Mouse (Mus musculus): ENCODE data around the gene Ap5m1.
"Not testable (repeated sequence)": the region's sequence is repeated elsewhere in the genome, so short reads cannot be mapped to it uniquely, and the experiment has no call there.

Gene Ap5m1

DNA sequence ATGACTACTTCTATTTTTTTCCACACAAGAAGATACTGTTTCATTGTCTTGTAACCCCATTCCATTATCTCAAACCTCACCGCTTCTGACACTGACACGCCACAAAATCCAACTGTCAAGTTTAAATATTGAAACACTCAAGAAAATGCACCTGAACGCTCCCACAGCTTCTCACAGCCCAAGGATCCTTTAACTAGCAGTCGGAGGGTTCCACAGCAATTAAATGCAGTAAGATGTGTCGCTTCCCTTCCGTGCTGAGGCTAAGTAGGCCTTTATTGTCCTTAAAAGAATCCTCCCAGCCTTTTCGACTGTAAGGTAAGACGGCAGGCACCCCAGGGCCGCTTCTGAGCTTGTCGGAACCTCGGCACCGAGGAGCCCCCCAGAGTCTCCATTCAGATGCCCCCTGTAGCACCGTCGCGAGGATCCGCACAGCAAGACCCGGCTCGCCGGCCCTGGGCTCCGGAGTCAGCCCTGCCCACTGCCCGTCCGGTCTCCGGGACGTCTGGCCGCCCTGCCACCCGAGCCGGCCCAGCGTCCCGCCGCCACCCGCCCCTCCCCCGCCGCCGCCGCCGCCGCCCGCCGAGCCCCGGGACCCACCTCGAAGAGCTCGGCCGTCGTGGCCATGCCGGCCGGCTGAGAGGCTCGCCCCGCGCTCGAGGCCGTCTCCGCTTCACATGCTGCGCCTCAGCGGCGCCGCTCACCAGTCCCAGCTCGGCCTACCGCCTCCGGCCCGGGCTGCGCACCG is at the start of gene Ap5m1:
Gene Ap5m1, plus strand, starts transcription at position 569 of the 745 bp plus-strand sequence.
- no peak for DNase-seq

DNA sequence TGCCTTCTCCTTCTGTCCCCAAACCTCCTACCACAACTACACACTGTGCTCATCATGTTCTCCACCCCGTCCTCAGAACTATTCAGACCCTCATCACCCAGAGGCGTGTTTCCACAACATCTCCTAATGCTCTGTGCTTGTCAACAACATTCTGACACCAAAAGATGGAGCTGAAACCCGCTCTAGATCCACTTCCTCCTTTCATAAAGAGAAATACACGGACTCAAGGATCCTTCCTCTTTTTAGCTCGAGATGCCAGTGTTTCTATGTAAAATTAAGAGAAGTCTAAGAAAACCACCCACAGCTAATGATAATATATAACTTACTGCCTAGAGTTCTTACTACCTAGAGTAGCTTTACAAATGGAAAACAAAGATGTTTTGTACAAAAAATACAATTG is 46.1 kb upstream of the Ap5m1 start:
- no peak for DNase-seq

DNA sequence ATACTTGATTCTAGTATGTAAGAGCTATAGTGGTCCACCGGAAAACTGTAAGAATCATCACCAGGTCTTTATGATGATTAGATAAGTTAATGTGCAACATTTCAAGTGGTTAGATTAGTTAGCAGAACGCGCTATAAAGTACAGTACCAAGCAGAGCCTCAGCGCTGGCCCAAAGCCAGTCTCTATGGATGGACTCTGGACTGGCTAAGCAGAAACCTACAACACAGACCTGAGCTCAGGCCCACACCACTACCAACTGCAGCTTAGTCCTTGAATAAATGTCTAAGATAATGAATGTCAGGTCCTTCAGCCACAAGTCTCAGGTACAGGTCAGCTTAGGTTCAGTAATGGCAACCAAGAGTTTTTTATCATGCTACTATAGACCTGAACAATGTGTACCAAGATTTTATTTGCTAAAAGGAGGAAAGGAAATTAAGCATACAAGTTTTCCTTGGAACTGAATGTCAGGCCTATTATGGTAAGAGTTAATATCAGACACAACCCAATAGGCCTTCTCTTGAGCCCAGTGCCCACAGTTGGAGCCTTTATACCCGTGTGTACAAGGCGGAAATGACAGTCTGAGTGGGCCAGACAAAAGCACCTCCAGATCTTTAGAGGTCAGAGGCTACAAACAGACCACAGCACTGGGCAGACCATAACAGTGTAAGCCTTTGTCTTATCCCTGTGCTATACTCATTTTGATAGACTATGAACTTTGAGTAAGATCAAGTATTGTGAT is 38.7 kb upstream of the Ap5m1 start:
- DNase-seq = peak; percentile 14

DNA sequence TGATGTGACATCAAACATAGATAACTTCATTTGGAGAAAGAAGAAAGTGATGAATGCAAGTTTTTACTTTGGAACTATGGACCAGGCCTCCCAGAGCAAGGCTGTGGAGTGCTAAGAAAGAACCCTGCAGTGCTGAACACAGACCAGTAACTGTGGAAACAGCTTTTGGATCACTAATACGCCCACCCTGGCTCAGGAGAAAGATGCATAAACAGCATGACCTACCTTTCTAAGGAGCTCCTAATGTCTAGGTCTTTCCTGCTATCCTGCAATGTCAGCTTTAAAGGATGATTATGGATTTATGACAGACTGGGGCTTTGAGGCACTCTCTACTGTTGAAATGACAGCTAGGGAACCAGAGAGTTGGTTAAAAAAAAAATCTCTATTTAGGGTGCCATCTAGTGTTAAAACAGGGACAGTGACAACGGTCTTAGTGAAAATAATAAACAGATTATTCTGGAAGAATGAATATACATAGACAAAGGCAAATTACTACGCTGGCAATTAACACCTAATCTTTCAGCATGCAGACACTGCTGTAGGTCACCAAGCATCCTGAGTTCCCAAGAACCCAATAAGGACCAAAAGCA is 38.0 kb upstream of the Ap5m1 start:
- no peak for DNase-seq

DNA sequence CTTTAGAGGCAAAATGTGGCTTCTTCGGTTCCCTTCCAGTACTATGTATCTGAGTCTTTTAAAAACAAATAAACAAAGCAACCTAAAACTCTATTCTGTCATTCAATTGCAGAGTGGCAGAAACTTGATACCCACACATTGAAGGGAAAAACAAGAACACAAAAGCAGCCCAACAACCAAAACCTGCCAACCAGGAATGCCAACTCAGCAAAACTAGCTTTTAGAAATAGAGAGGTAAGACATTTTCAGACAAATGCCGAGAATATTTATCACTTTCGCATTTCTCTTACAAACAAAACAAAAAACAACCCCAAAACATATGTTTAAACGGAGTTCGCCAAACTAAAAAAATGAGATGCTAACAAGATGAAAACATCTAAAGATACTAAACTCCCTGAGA is 36.9 kb upstream of the Ap5m1 start:
- no peak for DNase-seq

DNA sequence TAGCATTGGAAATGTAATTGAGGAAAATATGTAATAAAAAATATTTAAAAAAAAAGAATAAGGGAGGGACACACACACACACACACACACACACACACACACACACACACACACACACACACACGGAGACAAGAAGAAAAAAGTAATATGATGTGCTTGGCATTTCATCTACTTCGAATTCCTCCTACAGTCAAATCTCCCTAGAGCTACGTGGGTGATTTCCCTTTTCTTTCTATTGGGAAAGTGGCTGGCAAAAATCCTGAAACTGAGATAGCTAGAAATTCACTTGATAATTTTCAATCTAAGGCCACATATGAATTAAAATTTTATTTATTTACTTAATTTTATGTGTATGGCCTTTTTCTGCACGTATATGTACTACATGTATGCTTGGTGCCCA is 20.3 kb upstream of the Ap5m1 start:
- DNase-seq = no peak

DNA sequence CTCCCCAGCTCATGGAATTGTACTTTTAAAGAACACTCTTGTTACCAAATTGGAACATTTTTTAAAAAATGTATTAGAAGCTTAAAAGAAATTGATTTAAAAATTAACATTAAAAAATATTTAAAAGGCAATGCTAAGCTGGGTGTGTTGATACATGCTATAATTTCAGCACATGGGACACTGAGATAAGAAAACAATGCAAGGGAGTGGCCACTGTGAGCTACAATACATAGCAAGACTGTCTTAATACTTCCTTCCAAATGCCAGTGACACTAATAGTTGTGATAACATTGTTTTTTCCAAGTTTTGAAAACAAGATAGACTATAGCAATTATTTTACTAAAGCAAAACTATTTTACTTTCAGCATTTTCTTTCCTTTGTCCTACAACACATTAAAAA is 16.4 kb upstream of the Ap5m1 start:
- DNase-seq = no peak

DNA sequence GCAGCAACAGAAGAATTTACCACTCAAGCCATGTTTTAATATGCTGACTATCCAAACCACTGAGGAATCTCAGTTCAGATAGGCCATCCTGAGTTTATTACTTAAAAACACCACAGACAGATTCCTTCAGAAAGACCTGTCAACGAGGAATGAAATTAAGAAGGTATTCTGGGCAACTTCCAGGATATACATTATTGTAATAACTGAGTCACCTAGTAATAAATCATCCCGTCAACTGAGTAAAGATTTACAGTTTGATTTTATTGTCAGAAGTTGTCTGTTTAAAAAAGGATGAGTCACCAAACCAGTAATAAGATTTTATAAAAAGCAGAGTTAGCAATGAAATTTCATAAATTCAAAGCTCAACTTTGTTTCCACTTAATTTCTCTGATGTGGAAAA is 2.1 kb upstream of the Ap5m1 start:
- DNase-seq = no peak

DNA sequence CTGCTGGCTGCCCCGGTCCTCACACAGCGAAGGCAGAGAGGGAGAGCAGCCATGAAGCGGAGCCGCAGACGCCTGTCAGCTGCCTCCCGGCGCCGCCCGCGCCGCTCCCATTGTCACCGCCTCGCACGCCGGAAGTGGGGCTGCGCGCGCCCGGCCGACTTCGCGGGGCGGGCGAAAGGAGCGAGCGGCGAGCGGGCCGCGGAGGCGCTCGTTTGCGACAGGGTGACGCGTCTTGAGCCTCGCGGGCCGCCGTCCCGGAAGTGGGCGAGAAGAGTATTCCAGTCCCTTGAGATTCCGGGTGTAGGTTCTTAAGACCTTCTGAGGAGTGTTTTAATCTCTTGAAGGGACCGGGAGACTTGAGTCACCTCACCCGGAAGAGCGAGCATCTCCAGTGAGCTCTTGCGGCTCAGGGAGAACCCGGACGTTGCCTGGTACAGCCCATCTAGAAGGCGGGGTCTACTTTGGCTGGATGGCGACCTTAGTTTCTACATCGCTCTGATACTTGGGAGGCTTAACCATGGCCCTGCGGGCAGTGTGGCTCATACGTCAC is 452 bp downstream of the Ap5m1 start, which contains the start of gene Exoc5:
Gene Exoc5, minus strand, starts transcription at position 380 of the 550 bp plus-strand sequence.
- peak; percentile 94 for DNase-seq

DNA sequence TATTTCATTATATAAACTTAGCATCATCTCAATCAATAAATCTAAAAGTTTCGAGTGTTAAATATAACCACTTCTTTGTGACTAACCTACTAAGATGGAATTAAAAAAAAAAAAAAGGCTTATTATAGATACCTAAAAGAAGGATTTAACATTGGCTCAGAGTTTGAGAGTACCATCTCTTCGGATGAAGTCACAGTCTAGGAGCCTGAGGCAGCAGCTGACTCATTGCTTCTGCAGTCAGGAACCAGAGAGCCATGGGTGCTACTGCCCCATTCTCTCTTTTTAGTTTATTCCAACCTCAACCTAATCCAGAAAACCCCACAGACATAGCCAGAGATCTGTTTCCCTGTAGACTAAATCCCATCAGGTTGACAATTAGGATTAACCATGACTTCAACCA is 6.9 kb downstream of the Ap5m1 start:
- no peak for DNase-seq

DNA sequence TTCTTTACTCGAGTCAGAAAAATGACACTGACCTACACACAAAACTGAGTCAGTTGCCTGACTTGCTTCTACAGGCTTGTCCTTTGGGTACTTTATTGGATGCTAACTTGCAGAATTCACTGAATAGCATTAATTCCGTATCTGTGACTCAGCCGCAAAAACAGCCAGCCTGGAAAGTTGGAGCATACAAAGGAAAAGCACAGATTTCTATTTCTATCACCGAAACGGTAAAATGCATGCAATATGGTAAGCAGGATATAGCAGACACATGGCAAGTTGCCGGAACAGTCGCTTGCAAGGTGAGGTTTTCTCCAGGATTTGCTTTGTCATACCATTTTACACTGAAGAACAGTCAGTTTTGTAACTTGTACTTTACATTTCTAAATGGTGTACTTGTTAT is 8.0 kb downstream of the Ap5m1 start:
- no peak for DNase-seq

DNA sequence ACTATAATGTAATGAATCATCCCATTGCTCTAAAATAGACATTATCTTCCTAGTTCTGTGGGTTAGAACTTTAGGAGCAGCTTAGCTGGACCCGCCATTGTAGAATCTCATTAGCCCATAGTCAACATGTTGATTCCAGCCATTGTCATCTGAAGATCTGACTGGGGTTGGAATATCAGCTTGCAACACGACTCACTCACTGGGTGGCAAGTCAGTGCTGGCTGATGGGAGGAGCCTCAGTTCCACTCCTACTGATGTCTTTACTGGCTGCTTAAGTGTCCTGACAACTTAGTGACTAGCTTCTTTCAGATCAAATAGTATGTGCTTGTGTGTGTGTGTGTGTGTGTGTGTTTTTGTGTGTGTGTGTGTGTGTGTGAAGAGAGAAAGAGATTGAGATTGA is 8.5 kb downstream of the Ap5m1 start:
- no peak for DNase-seq

DNA sequence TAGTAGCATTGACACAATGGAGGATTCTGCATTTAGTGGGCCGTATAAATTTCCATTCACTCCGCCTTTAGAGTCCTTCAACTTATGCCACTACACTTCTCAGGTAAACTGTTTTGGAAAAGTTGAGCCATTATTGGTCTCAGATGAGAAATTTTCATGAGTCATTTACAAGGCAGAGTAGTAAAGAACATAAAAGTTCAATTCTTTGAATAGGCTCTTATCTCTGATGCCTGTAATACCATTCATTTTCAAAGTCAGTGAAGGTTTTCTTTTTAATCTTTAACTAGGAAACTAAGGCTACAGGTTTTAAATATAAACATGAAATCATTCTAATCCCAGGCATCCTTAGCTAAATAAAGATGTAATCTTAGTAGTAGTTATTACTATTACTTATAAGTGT is 12.9 kb downstream of the Ap5m1 start:
- DNase-seq = no peak

DNA sequence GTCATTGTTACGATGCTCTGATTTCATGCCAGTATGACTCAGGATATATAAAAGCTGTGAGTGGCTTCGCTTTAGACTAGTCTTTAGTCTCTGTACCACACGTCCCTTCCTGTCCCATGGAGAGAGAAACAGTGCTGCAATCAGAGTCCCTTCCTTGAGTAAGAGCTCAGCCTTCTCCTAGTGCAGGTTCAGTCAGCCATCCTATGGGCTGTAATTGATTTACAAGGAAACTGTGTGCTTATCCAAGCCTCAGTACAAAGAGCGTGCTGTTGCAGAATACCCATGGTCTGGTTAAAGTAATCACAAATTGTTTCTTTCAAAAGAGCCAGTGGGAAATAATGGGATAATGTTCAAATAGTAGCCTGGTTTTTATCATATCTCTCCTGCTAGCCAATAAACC is 20.6 kb downstream of the Ap5m1 start:
- DNase-seq = peak; percentile 57

DNA sequence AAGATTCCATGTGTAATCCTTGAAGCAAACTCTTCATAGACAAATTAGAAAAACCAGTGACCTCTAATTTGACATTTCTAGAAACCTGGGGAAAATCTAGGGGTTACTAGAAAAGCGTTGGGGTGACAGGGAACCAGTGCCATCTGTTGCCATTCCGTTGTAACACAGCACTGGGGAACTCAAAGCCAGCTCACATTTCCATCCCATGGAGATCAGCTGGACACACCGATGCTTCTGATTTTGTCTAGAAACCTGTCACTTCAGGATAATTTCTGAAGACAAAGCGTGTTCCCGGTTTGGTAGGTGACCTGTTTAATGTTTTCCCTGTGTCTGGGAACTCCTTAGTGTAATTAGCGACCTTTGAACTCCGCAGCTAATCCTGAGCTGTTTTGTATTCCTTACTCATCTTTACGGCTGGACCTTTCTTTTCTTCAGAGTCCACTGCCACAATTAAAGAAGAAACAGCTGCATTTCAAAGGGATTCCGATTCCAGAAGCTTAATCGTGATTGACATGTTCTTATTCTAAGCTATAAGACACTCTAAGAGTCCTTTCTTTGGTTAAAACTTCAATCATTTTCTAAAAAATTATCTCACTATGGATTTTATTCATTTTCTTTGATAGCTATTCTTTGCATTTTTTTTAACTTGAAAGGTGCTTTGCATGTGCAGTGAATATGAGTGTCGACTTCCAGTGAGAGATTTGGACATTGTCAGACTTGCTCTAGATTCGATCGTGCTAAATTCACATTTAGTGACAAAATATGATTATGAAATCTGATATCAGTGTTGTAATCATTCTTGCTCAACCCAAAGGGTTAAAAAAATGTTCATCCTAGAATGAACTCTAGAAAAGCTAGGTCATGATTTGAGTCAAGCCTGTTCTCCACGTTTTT is 22.5 kb downstream of the Ap5m1 start:
- peak; percentile 61 for DNase-seq

DNA sequence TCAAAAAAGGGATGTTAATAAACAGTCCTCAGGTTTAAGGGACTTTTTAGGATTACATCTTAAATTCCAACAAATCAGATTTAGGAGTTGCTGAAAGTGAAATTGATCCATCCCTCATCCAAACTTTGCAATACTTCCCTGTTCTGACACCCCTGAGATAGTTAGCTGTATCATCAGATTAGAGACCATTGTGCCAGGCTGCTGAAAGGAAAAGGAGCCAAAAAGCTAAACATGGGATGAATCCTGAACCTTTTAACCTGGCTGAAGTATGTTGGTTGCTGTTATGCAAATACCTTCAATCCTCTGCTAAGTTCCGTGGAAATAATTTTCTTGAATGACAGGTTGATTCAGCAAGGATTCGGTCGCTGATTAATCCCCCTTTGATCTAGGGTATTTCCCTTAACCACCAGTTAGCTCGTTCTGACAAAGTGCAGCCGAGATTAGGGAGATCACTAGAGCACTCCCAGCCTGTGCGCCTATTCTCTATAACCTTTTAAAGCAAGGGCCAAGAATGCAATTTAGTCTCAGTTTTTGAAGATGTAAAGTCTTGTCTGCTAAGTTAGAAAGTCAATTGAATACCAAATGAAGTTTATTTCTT is 23.7 kb downstream of the Ap5m1 start:
- no peak for DNase-seq

DNA sequence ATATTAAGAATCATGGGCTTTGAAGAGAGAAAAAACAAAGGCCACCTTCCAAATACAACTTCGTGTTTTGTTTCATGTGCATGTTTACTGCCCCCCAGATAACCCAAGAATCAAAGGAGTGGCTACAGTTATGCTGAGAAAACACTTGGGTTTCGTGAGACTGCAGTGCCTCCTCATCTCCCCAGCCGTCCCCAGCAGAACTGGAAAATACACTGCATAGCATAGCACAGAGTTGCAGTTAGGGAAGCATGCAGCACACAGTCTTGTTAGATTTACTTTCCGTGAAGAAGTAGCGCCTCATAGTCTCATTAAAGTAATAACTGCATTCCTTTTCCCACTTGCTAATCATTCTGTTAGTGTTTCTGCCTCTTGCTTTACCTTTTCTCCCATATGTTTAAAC is 24.2 kb downstream of the Ap5m1 start:
- DNase-seq = no peak

DNA sequence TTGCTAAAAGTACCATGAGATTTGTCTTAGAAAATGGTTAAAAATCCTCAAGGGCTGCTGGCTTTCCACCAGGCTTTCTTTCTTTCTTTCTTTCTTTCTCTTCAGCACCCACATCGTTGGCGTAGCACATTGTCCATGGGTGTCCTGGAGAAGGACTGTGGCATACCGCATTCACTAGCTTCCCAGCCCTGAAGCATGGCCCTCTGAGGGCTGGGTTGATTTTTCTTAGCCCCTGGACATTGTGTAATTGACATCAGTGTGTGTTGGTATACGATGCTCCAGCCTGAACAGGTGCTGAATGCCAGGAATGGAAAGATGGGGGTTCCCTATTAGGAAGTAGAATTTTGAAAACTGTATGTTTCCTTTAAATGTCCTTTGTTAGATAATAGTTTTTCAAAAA is 25.4 kb downstream of the Ap5m1 start:
- no peak for DNase-seq

DNA sequence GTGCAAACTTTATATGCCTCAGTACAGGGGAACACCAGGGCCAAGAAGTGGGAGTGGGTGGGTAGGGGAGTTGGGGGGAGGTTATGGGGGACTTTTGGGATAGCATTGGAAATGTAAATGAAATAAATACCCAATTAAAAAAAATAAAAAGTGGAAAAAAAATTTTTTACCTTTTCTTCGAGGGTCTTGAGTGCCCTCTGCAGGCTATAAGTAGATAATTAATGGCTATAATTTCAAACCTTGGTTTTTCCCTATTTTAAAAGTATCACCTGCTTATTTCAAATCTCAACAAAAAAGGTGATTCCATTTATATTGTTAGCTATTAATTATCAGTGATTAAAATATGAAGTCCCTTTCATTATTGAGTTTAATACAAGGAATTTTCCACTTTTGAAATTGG is 25.9 kb downstream of the Ap5m1 start:
- DNase-seq = not testable (repeated sequence)

DNA sequence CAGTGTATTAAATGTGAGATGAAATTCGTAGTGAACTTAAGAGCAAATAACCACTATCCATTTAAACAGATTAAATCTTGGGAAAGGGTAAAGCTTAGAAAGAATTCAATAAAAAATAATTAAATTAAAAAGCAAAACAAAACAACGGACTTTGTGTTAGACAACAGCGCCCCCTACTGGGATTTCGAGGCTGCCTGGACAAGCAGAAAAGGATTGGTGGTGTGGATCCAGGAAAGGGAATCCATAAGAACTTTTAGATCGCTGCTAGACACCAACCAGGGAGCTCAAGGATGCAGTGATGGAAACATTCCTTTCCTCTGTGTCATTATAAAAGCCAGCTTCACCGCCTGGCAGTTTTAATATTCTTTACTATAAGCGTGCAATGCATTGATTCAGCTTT is 52.5 kb downstream of the Ap5m1 start:
- DNase-seq = peak; percentile 15

DNA sequence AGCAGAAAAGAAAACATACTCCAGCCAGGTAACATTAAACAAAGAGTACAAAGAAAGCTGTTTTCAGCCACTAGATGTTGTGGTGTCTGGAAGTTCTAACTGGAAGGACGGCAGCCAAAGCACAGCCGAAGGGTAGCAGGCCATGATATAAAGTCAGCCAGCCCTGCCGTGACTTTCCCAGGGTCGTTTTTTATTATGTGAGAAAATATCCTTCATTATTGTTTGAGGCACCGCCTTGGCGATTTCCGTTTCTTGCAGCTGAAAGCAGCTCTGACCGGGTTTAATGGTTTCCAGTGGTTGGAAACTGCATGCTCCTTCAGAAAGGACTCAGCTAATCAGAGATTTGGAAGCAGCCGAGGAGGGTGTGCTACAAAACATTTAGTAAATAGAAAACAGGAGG is 55.8 kb downstream of the Ap5m1 start:
- DNase-seq = no peak

DNA sequence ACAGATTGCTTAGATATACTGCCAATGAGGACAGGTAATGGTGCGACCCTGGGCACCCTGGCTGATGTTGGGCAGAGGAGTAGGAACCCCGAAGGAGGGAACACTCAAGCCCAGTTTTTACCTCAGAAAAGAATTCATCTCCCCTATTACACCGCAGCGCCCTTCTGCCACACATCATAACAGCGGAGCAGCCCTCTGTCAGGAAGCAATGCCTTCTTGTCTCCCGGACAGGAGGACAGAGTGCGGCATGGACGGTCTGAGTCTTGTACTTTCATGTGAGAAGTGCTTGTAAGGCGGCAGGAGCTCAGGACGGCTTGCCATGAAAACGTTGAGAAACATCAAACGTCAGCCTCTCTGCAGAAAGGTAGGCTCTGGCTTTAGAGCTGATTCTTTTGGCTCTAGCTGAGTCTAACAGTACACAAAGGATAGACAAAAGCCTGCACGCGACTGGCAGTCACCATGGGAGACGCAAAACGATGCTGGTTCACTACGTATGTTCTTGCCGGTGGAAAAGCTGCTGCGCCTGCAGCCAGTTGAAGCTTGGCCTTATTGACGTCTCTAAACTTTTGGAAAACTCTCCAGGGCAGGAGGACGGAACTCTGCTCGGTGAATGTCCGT is 61.4 kb downstream of the Ap5m1 start:
- DNase-seq = no peak
